Mouse (Mus musculus) brain, embryonic 14.5 days (tissue): ENCODE data around the gene Gtpbp3.

Experiments
- CTCF ChIP-seq: fragments of 200-500 bp; IDR thresholded peaks from 2 replicates; pipeline ENCODE4 v1.5.1; 2012; ENCODE audit warnings: inconsistent platforms, mild to moderate bottlenecking, moderate library complexity, borderline replicate concordance; ENCODE audit not compliant: insufficient read depth, insufficient read length; ENCODE audit errors: extremely low read depth
- POLR2A ChIP-seq: fragments of 200-500 bp; IDR thresholded peaks from 2 replicates; pipeline ENCODE4 v1.6.1; 2012; ENCODE audit warnings: mild to moderate bottlenecking, inconsistent platforms, borderline replicate concordance; ENCODE audit not compliant: poor library complexity, insufficient read depth, insufficient read length, severe bottlenecking; ENCODE audit errors: extremely low read depth

GRCm38 (mm10) chr8:71457659-71458270 is 30.1 kb upstream of the Gtpbp3 start:
- no peak for TF ChIP-seq POLR2A
- TF ChIP-seq CTCF = no peak
